Mouse (Mus musculus): Measurements from ENCODE around the gene Pex26. TPM values are rescaled to one million over a fixed set of nuclear protein-coding genes. Genes with fewer than 3 reads are reported as not detected.

The Pex26 gene
- polyA plus RNA-seq, 1 experiment from 2014 or later: 16.1 TPM

DNA sequence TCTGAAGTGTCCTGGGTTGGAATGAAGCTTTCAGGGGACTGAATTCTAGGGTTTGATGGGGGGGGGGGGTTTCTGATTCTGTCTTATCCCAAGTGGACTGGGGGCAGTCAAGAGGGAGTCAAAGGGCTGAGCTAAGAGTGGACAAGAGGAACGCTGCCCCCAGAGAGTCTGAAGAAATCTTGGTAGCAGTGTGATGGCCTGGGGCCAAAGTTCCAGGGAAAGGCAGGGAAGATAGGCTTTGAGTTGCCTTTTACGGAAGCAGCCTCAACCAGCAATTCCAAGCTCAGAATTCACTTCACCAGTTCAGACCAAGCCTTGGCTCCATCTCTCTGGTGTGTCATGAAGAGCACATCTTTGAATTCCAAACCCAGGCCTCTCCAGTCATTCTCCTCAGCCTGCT is 27.4 kb upstream of the Pex26 start:
- H3K9ac ChIP-seq (replicated peaks; ENCODE audit: low read depth, low read length): no peak overlapping the region
- H3K27me3 ChIP-seq (replicated peaks; ENCODE audit: control insufficient read depth, insufficient read depth, low read length): no peaks in the 10 kb centered on the region
- no peak overlapping the region for H3K4me2 ChIP-seq (ENCODE audit: low read length)
- ATAC-seq: no peak
- H3K27ac ChIP-seq (ENCODE audit: low read length): no peak overlapping the region
- peaks cover 6% of the 10 kb centered on the region; the same call in 1 of the 2 replicates for H3K4me1 ChIP-seq (replicated peaks; ENCODE audit: control insufficient read depth, insufficient read depth, low read length)
- H3K36me3 ChIP-seq (ENCODE audit: control insufficient read depth, insufficient read depth): no peaks in the 10 kb centered on the region
- H3K9me3 ChIP-seq (ENCODE audit: control insufficient read depth, low read length): no peaks in the 10 kb centered on the region
- no peak overlapping the region for H3K4me3 ChIP-seq (replicated peaks; ENCODE audit: low read length)
- 82% methylated on average over 2 of the region's 2 CpGs for WGBS

DNA sequence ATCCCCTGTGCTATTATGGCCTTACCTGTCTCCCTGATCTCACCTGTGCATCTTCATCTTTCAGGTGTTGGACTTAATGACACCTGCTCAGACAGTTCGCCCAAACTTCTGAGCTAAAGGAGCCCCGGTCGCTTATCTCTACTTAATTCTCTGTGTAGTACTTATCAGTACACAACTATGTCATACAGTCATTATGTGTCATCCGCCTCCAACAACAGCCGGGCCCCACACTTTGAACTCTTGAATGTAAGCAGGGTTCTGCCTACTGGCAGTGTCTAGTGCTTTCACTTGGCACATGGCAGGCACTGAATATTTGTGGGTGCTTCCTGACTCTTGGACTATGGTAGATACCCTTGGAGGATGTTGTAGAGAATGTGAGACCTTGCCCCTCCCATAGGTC is 23.9 kb upstream of the Pex26 start:
- 94% methylated on average over 5 of the region's 5 CpGs for WGBS
- no peaks in the 10 kb centered on the region for H3K27me3 ChIP-seq (replicated peaks; ENCODE audit: control insufficient read depth, insufficient read depth, low read length)
- H3K36me3 ChIP-seq (ENCODE audit: control insufficient read depth, insufficient read depth): no peaks in the 10 kb centered on the region
- H3K4me2 ChIP-seq (ENCODE audit: low read length): no peak overlapping the region
- H3K9me3 ChIP-seq (ENCODE audit: control insufficient read depth, low read length): no peaks in the 10 kb centered on the region
- no peak overlapping the region for H3K27ac ChIP-seq (ENCODE audit: low read length)
- ATAC-seq: no peak
- H3K4me3 ChIP-seq (replicated peaks; ENCODE audit: low read length): no peak overlapping the region
- H3K9ac ChIP-seq (replicated peaks; ENCODE audit: low read depth, low read length): no peak overlapping the region
- 0 out of 2 replicates have a peak, but pooled peaks cover 3% of the 10 kb centered on the region for H3K4me1 ChIP-seq (replicated peaks; ENCODE audit: control insufficient read depth, insufficient read depth, low read length)

DNA sequence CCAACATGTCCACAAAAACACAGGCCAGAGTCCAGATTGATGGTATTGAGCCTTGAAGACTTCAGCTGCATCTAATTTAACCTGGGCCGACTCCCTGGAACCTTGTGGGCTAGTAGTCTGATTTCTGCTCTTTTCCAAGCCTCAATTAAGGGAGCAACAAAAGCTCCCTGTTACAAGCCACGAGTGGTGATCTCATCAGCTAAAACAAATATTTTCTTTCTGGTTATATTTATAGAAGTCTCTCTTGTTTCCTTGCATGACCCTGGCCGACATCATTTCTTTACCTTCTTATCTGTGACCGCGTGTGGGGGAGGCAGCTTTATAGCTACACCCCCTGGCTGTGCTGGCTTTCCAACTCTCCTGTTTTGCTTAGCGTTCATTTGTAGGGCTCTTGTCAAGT is 23.3 kb upstream of the Pex26 start:
- H3K9ac ChIP-seq (replicated peaks; ENCODE audit: low read depth, low read length): no peak overlapping the region
- ATAC-seq: no peak
- H3K36me3 ChIP-seq (ENCODE audit: control insufficient read depth, insufficient read depth): no peaks in the 10 kb centered on the region
- no peak overlapping the region for H3K4me3 ChIP-seq (replicated peaks; ENCODE audit: low read length)
- 72% methylated on average over 6 of the region's 6 CpGs for WGBS
- H3K9me3 ChIP-seq (ENCODE audit: control insufficient read depth, low read length): no peaks in the 10 kb centered on the region
- no peak overlapping the region for H3K27ac ChIP-seq (ENCODE audit: low read length)
- H3K4me1 ChIP-seq (replicated peaks; ENCODE audit: control insufficient read depth, insufficient read depth, low read length): 0 out of 2 replicates have a peak, but pooled peaks cover 3% of the 10 kb centered on the region
- H3K27me3 ChIP-seq (replicated peaks; ENCODE audit: control insufficient read depth, insufficient read depth, low read length): no peaks in the 10 kb centered on the region
- no peak overlapping the region for H3K4me2 ChIP-seq (ENCODE audit: low read length)

DNA sequence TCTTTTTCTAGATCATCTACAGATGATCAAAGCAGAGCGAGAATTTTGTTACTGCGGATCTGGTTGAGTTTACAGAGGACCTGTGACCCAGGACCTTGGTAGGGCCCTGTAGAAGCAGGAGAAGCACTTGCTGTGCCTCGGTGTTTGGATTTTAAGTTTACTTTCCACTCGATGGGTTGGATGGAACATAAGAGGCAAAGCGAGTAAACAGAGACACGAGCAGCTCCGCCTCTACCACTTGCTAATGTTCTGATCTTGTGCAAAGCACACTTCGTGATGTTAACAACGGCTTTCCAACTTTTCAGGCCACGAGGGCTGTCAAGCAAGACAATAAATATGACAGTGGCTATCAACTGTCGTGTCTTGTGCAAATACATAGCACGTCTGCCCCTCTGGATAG is 20.9 kb upstream of the Pex26 start:
- WGBS: 93% methylated on average over 12 of the region's 12 CpGs
- no peak overlapping the region for H3K9ac ChIP-seq (replicated peaks; ENCODE audit: low read depth, low read length)
- no peak overlapping the region for H3K4me2 ChIP-seq (ENCODE audit: low read length)
- no peaks in the 10 kb centered on the region for H3K4me1 ChIP-seq (replicated peaks; ENCODE audit: control insufficient read depth, insufficient read depth, low read length)
- H3K4me3 ChIP-seq (replicated peaks; ENCODE audit: low read length): no peak overlapping the region
- H3K27ac ChIP-seq (ENCODE audit: low read length): no peak overlapping the region
- no peaks in the 10 kb centered on the region for H3K36me3 ChIP-seq (ENCODE audit: control insufficient read depth, insufficient read depth)
- ATAC-seq: no peak
- no peaks in the 10 kb centered on the region for H3K9me3 ChIP-seq (ENCODE audit: control insufficient read depth, low read length)
- no peaks in the 10 kb centered on the region for H3K27me3 ChIP-seq (replicated peaks; ENCODE audit: control insufficient read depth, insufficient read depth, low read length)

DNA sequence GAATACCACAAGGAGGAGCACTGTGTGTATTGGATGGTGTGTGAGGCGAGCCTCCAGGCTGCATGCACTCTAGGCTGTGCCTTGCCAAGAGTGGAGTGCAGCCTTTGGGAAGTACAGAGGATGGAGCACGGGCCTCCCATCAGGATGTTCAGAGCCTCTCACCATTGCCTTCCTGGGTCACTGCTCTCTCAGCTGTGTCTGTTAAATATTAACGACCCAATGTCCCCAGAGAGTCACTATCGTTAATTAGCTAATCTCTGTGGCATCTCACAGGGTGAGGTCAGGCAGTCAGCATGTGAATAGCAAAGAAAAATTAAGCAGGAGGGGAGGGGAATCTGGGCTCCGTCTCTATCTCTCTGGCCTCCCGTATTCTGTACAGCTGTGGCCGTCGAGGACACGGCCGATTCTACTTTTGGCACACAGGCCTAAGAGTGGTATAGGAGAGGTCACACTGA is 17.3 kb upstream of the Pex26 start:
- no peak for ATAC-seq

DNA sequence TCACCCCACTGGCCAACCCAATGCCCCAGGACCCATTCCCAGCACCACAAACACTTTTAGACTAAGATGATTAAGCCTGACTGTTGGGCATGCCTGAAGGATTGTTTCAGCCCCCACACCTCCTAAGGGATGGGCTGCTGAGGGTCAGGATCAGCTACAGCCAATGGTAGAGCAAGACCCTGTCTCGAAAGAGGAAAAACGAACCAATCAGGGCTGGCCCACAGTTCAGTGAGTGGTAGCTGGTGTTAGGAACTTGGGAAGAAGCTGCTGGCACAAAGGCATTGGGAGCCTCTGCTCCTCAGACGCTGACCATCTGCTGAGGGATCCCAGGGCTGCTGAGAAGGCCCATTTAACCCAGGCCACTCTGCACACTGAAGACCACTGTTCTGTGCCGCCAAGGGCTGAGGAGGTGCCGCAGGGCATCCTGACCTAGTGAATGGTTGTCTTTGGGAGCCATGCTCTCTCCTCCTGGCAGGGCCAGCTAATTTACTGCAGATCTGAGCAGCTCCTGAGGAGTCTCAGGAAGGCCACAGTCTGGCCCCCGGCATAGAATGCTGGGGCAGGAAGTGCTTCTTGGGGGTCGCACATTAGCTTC is 16.0 kb upstream of the Pex26 start:
- Histone ChIP-seq H3K4me2 (ENCODE audit: low read length) (no peak overlapping the region), H3K4me1 (replicated peaks; ENCODE audit: control insufficient read depth, insufficient read depth, low read length) (no peaks in the 10 kb centered on the region), H3K36me3 (ENCODE audit: control insufficient read depth, insufficient read depth) (no peaks in the 10 kb centered on the region), H3K27ac (ENCODE audit: low read length) (no peak overlapping the region), H3K27me3 (replicated peaks; ENCODE audit: control insufficient read depth, insufficient read depth, low read length) (no peaks in the 10 kb centered on the region), H3K4me3 (replicated peaks; ENCODE audit: low read length) (no peak overlapping the region), H3K9ac (replicated peaks; ENCODE audit: low read depth, low read length) (no peak overlapping the region), H3K9me3 (ENCODE audit: control insufficient read depth, low read length) (no peaks in the 10 kb centered on the region)
- WGBS: 80% methylated on average over 7 of the region's 7 CpGs
- ATAC-seq: no peak

More for the DNA sequence above, 17.3 kb upstream of the Pex26 start:
- 42% methylated on average over 10 of the region's 10 CpGs for WGBS
- Histone ChIP-seq H3K27ac (ENCODE audit: low read length) (no peak overlapping the region), H3K4me2 (ENCODE audit: low read length) (no peak overlapping the region), H3K9me3 (ENCODE audit: control insufficient read depth, low read length) (no peaks in the 10 kb centered on the region), H3K4me3 (replicated peaks; ENCODE audit: low read length) (no peak overlapping the region), H3K36me3 (ENCODE audit: control insufficient read depth, insufficient read depth) (no peaks in the 10 kb centered on the region), H3K27me3 (replicated peaks; ENCODE audit: control insufficient read depth, insufficient read depth, low read length) (no peaks in the 10 kb centered on the region), H3K9ac (replicated peaks; ENCODE audit: low read depth, low read length) (no peak overlapping the region), H3K4me1 (replicated peaks; ENCODE audit: control insufficient read depth, insufficient read depth, low read length) (no peaks in the 10 kb centered on the region)

DNA sequence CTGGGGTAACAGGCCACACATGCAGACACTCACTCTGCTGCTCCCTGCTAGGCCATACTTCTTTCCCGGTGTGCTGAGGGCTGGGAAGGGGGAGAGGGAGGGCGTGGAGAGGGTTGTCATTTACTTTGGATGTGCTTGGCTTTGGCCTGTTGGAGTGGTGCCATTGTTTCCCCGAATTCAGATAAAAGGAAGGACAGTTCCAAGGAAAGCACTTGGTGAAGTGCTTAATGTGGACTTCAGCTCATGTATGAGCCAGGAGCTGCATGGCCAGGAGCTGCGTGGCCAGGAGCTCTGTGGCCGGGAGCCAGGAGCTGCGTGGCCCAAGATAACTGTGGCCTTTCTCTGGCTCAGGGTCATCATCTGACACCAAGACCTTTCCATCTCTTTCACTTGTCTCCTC is 12.4 kb upstream of the Pex26 start:
- no peaks in the 10 kb centered on the region for H3K4me1 ChIP-seq (replicated peaks; ENCODE audit: control insufficient read depth, insufficient read depth, low read length)
- H3K9ac ChIP-seq (replicated peaks; ENCODE audit: low read depth, low read length): no peak overlapping the region
- no peaks in the 10 kb centered on the region for H3K36me3 ChIP-seq (ENCODE audit: control insufficient read depth, insufficient read depth)
- 80% methylated on average over 6 of the region's 6 CpGs for WGBS
- H3K4me2 ChIP-seq (ENCODE audit: low read length): no peak overlapping the region
- H3K27ac ChIP-seq (ENCODE audit: low read length): no peak overlapping the region
- no peaks in the 10 kb centered on the region for H3K27me3 ChIP-seq (replicated peaks; ENCODE audit: control insufficient read depth, insufficient read depth, low read length)
- no peaks in the 10 kb centered on the region for H3K9me3 ChIP-seq (ENCODE audit: control insufficient read depth, low read length)
- H3K4me3 ChIP-seq (replicated peaks; ENCODE audit: low read length): no peak overlapping the region
- ATAC-seq: no peak

DNA sequence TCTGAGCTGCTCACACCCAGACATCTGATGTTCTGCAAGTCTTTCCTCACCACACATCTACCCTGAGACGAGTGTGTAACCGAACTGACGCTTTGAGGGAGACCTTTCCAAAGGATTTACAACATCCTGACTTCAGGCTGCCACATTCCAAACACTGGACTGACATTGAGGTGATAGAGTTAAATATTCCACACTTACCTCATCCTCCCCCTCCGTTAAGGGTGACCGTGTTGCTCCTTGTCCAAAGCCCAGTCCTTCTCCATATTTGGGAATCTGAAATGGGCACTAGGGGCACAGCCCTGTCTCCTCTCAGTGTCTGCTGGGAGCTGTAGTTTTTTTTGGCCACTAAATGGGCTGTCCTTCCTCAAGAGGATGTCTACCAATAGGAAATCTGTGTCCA is 10.0 kb upstream of the Pex26 start:
- H3K9ac ChIP-seq (replicated peaks; ENCODE audit: low read depth, low read length): no peak overlapping the region
- H3K27me3 ChIP-seq (replicated peaks; ENCODE audit: control insufficient read depth, insufficient read depth, low read length): no peaks in the 10 kb centered on the region
- H3K36me3 ChIP-seq (ENCODE audit: control insufficient read depth, insufficient read depth): no peaks in the 10 kb centered on the region
- H3K4me3 ChIP-seq (replicated peaks; ENCODE audit: low read length): no peak overlapping the region
- H3K9me3 ChIP-seq (ENCODE audit: control insufficient read depth, low read length): no peaks in the 10 kb centered on the region
- H3K4me1 ChIP-seq (replicated peaks; ENCODE audit: control insufficient read depth, insufficient read depth, low read length): no peaks in the 10 kb centered on the region
- no peak overlapping the region for H3K27ac ChIP-seq (ENCODE audit: low read length)
- H3K4me2 ChIP-seq (ENCODE audit: low read length): no peak overlapping the region
- ATAC-seq: no peak
- 81% methylated on average over 5 of the region's 5 CpGs for WGBS

DNA sequence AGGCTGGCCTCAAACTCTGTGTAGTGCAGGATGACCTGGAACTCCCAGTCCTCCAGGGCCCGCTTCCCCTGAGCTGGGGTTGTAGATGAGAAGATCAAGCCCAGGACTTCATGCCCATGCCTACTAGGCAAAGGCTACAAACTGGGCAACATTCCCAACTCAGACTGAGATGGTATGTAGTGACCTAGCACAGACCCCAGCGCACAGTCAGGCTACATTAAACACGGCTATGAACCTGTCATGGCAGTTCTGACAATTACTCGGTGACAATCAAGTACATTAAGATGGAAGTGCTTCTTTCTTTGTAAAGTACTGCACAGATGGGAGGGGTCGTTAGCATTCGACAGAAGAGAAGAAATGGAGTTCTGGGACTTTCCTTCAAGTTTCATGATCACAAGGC is 8.7 kb upstream of the Pex26 start:
- no peaks in the 10 kb centered on the region for H3K27me3 ChIP-seq (replicated peaks; ENCODE audit: control insufficient read depth, insufficient read depth, low read length)
- H3K9ac ChIP-seq (replicated peaks; ENCODE audit: low read depth, low read length): no peak overlapping the region
- WGBS: 90% methylated on average over 6 of the region's 6 CpGs
- H3K36me3 ChIP-seq (ENCODE audit: control insufficient read depth, insufficient read depth): no peaks in the 10 kb centered on the region
- H3K27ac ChIP-seq (ENCODE audit: low read length): no peak overlapping the region
- no peak overlapping the region for H3K4me2 ChIP-seq (ENCODE audit: low read length)
- ATAC-seq: no peak
- H3K9me3 ChIP-seq (ENCODE audit: control insufficient read depth, low read length): no peaks in the 10 kb centered on the region
- H3K4me3 ChIP-seq (replicated peaks; ENCODE audit: low read length): no peak overlapping the region
- H3K4me1 ChIP-seq (replicated peaks; ENCODE audit: control insufficient read depth, insufficient read depth, low read length): peaks cover 2% of the 10 kb centered on the region; the same call in 1 of the 2 replicates

All from forebrain, embryonic 16.5 days (tissue).